Mouse (Mus musculus): ENCODE results near the gene Prelid3b.

Gene Prelid3b

DNA sequence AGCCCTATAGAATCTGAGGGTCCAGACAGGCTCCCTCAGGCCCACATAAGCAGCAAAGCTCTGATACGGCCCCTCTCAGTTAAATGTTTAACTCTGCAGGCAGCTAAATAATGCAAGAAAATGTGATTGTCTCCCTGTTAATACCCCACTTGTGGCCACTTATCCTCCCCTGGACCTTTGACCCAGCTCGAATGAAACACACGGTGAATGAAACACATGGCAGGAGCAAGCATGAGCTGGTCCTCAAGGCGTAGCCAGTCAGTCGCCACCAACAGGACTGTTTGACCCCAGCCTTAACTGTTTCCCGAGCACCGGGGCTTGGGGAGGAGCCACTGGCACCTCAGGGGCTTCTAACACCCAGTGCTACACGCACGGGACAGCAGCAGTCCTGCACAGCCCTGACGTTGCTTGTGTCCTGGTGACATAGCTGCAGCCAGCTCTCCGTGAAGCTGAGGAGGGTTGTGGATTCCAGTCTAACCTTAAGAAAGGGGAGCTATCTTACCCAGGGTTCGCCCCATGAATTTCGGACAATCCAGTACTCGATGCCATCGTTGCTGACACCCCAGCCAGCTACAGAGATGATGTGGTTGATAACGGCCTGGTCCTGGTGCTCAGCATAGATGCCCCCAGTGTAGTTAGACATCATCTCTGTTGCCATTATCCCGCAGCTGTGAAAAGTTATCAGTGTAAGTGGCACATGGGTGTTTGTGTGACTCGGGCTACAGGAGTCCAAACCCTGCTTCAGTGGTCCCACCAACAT, 44.6 kb downstream of the Prelid3b start:
- no peak for DNase-seq (ENCODE audit: extremely low spot score, low spot score)

DNA sequence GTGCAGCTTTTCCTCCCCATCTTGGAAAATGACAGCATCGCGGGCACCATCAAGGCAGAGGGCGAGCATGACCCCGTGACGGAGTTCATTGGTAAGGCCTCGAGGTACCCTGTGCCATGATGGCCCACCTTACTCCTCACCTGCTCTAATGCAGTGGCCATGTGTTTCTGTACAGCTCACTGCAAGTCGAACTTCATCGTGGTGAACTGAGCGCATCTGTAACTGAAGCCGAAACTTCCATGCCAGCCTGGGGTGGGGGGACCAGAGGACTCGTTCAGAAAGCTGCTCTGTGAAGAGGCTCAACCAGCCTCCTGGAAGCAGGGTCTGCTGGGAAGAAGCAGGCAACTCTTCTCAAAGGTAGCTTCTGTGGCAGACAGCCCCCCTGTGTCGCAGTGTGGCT, 46.0 kb downstream of the Prelid3b start:
- DNase-seq (ENCODE audit: extremely low spot score, low spot score) = no peak

DNA sequence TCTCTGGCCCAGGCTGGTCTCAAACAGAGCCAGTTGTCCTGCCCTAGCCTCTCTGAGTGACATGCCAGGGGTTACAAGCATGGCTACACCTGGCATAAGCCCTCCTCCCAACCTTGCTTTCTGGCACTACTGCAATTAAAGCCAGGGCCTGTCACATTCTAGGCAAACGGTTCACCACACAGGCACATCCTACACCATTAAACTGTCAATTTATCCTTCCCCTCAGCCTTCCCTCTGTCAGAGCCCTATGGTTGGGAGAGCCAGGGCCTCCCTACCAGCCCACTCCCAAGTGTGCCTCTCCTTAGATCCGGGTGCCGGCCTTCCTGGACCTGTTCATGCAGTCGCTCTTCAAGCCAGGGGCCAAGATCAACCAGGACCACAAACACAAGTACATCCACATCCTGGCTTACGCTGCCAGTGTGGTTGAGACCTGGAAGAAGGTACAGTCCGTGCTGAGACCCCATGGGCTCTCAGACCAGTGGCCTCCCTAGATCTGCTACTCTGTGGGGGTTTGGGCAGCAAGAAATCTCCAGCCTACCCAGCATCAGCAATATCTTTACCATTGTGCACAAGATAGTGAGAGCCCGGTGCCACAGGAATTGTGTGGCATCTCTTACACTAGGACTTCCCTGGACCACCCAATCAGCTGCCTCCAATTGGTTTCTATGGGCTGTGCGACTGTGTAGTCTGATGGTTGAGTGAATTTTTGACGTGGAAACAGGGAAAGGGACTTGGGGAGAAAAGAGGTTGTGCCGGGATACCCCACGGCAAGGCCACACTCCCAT, 48.4 kb downstream of the Prelid3b start:
- no peak for DNase-seq (ENCODE audit: extremely low spot score, low spot score)

DNA sequence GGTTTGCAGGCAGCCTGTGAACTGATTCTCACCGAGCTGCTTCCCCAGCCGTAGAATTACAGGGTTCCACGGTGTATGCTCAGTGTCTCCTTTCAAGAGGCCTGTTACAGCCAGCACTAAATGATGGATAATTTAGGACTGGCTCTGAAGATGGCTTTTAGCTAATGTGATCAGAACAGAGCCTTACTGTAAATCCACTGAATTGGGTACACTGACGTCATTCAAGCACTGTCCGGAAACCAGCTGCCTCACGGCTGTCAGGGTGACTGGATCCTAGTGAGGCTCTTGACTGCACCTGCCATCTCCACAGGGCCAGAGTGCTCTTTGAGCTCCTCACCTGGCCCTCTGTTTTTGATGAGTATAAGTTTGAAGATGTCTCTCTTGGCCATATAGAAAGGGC, 51.8 kb downstream of the Prelid3b start:
- no peak for DNase-seq (ENCODE audit: extremely low spot score, low spot score)

DNA sequence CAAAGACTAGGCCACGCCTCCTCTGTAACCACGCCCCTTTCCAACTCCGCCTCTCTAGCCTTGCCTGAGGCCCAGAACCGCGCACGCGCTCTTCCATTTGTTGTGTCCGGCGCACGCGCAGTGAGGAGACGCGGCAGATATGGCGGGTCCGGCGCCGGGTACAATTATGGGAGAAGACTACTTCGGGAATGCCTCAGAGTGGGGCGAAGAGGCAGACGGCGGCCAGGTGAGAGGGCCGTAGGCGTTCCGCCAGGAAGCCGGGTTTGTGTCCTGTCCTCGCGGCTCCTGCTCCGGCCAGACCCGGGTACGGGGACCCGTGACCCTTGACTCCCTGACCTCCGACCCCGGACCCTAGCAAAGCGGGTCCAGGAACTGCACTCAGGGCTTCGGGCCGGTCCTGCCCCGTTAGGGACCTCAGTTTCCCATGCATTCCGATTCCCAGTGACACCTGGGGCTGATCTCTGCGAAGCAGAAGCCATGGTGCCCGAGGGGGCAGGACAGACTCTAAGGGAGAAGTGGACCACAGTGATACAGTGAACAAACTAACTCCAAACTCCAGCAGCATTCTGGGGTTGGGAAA, 57.1 kb downstream of the Prelid3b start, which contains the start of gene Nelfcd:
Nelfcd (plus strand) TSS at position 74 of the 580 bp plus-strand sequence.
- peak; percentile 98 for DNase-seq (ENCODE audit: extremely low spot score, low spot score)
